ENCODE assay signal across 14 mouse cellular contexts in genomic region chr11:106417860-106418259, GRCm38 (mm10). TPM values are rescaled to one million over a fixed set of nuclear protein-coding genes. Genes with fewer than 3 reads are reported as not detected.
"Had no signal": no experiment of that assay in that cellular context is flagged by ENCODE, and none has a peak within 500 bp of the region (broad histone marks: within the 10 kb centered on the region; RNA-seq: fewer than 3 reads in every experiment).

No protein-coding gene starts in this region.

- H3K4me3 ChIP-seq: lung, embryonic 15.5 days; megakaryocyte, embryonic 14.5 days; midbrain, embryonic 13.5 days; neural tube, embryonic 12.5 days; stomach, embryonic 15.5 days had no signal

- H3K27me3 ChIP-seq: lung, embryonic 15.5 days; megakaryocyte, embryonic 14.5 days; midbrain, embryonic 13.5 days; neural tube, embryonic 12.5 days; stomach, embryonic 15.5 days had no signal

- H3K9ac ChIP-seq: liver, postnatal 0 days; lung, embryonic 15.5 days; midbrain, embryonic 13.5 days; neural tube, embryonic 12.5 days; stomach, embryonic 15.5 days had no signal

- H3K27ac ChIP-seq: lung, embryonic 15.5 days; midbrain, embryonic 13.5 days; neural tube, embryonic 12.5 days; stomach, embryonic 15.5 days; stomach, postnatal 0 days had no signal

- H3K4me1 ChIP-seq: lung, embryonic 15.5 days; midbrain, embryonic 13.5 days; neural tube, embryonic 12.5 days; stomach, embryonic 15.5 days had no signal

- H3K9me3 ChIP-seq: lung, embryonic 15.5 days; megakaryocyte, embryonic 14.5 days; midbrain, embryonic 13.5 days; neural tube, embryonic 12.5 days; stomach, embryonic 15.5 days had no signal

- H3K4me2 ChIP-seq: lung, embryonic 15.5 days; midbrain, embryonic 11.5 days; midbrain, embryonic 13.5 days; neural tube, embryonic 12.5 days; stomach, embryonic 15.5 days had no signal

RNA-seq across cellular contexts. Expression of gene Prr29, which starts 52.6 kb away (rescaled TPM):
- total RNA-seq: megakaryocyte progenitor cell, adult 5-6 weeks; monocyte, adult 5-6 weeks; neutrophil, adult 5-6 weeks had no signal
- polyA plus RNA-seq: liver, postnatal 0 days; macrophage; midbrain, embryonic 11.5 days; midbrain, embryonic 13.5 days; midbrain, embryonic 16.5 days; neural tube, embryonic 12.5 days; neural tube, embryonic 14.5 days had no signal
